Mouse (Mus musculus): ENCODE data around the gene Zfp69.

DNA sequence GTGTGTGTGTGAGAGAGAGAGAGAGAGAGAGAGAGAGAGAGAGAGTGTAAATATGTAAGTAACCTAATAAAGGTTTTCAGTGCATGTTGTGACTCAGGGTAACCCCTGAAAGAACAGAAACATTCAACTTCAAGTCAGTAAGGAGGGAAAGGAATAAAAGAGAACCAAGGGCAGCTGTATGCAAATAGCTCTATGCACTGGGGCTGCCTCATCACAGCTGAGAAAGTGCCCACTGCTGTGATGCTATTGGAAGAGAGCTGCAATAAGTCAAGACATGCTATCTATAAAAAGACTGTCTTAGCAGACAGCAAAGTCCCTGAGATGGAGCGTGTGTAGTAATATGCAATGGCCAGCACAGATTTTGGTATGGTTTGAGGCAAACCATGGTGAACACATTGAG, 2.2 kb upstream of the Zfp69 start:
- TF ChIP-seq POLR2A (IDR thresholded peaks at IDR 0.05; ENCODE audit: low read depth, low read length) (no peak), CTCF (conservative IDR thresholded peaks at IDR 0.05; ENCODE audit: insufficient read depth, insufficient read length, low read depth, low read length) (no peak)
